Mouse (Mus musculus) adrenal gland, adult 8-10 months (tissue): ENCODE data around the gene Atp2a3. TPM values are rescaled to one million over a fixed set of nuclear protein-coding genes. Genes with fewer than 3 reads are reported as not detected.

Experiments used
- DNase-seq: peaks from one replicate; pipeline ENCODE4 v3.0.0; 2022
- total RNA-seq, 4 experiments: library from RNA; stranded (reverse); gene quantifications; 2 replicates each; pipeline ENCODE4 v1.2.4; 2022

Atp2a3 gene
- total RNA-seq: 10 to 100 TPM; 10.6 to 19.8 (median 12.4) TPM

DNA sequence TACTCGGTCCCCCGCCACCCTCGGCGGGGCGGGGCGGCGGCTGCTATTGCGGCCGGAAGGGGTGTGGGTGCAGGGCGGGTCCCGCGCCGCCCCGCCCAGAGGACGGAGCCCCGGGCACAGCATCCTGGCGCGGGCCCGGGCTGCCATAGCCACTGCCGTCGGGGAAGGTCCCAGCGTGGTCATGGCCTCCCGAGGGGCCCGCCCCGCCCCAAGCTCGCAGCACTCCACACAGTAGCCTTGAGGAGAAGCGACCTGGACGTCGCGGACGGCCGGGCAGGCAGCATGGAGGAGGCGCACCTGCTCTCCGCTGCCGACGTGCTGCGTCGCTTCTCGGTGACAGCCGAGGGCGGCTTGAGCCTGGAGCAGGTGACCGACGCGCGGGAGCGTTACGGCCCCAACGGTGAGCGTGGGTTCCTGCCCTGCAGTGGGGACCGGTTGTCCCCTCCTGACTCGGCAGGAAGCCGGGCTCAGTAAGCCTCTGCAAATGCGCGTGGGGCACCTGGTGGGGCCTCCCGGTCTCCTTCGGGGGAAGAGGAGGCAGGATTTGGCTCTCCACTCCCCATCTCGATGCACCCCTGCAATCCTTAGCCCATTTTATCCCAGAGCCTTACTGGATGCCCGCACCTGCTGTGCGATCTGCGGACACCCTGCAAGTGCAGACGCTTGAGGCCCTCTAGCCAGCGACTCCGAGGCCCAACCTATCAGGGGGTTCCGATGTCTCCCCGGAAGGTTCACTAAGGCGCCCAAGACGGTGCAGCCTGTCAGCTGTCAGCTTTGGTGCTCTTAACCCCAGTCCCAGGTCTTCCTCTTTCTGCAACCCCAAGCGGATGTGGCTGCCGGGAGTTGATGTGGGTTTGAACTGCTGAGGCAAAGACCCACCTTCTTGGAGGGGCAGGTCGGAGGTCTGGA is at the start of gene Atp2a3:
TSS of gene Atp2a3 (plus strand) at position 98 of the 909 bp plus-strand sequence.
- DNase-seq: no peak

DNA sequence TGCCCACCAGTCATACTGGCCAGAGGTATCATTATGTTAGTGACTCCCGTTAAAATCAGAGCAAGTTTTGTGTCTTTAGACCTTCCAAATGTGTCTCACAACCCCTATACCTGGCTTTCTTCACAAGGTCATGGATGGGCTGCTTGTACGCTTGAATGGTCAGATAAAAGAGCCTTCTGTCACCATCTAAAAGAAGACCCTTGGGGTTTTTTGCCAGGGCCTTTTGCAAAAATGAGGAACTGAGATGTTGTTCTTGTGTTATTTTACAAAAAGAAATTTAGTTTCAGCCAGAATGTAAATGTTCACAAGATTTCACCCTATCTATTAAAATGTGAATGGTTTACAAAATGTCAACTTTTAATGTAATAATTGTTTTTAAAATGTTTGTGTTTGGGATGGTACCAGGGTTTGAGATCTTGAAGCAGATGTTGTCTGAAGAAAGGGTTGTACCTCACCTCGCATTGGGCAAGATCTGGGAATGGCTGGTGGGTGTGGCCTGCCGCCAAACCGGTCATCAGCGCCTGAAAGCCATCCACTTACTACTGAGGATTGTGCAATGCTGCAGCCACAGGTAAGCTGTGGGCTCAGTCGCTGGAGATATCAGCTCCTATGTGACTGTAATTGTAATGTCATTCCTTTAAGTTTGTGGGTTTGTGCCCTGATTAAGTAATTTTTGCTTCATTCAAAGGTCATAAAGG is 43.5 kb upstream of the Atp2a3 start:
- no peak for DNase-seq

DNA sequence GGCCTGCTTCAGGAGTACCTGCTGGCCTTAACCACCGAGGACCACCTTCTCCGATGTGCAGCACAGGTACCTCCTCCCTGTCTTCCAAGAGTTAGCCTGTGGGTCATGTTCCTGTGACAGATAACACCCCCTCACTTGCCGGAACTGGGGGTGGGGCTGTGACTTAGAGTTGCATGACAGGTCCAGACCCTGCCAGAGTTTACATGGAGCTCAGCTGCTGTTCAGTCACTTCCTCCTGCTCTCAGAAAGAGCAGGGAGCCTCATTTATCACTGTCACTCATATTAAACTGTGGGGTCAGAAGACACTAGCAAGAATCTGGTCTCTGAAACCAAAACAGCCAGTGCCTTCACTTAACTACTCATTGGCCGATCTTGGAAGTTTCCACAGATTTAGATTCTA is 37.9 kb upstream of the Atp2a3 start:
- no peak for DNase-seq

DNA sequence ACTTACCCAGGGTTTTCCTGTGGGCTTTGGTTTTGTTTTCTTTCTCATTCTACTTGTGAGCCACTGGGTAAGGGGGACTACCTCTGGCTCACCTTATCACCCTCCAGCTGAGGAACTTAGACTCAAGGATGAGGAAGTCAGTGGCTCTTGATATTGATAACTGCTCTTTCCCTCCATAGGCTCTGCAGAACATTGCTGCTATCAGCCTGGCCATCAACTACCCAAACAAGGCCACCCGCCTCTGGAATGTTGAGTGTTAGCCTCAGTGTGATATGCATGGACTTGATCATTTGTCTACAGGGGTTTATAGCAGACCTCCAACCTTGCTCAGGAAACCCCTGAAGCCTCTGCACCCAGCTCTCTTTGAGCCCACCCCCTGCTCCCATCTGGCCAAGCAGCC is 36.5 kb upstream of the Atp2a3 start:
- DNase-seq: no peak

DNA sequence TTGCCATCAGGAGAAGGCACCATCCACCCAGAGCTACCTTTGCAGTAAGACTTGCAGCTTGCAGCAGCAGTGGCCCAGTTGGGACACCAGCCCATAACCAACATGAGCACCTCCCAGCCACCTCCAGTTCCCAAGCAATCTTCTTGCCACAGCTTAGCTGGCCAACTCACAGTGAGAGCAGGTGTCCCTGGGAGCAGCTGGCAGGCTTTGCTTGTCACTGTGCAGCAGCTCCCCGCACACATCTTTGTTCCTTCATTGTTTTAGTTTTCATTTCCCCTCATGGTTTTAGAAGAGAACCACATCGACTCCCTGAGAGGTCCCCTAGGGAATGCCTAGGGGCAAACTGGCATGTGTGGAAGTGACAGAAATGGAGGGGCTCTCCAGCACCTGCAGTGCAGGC is 35.9 kb upstream of the Atp2a3 start:
- DNase-seq: no peak

DNA sequence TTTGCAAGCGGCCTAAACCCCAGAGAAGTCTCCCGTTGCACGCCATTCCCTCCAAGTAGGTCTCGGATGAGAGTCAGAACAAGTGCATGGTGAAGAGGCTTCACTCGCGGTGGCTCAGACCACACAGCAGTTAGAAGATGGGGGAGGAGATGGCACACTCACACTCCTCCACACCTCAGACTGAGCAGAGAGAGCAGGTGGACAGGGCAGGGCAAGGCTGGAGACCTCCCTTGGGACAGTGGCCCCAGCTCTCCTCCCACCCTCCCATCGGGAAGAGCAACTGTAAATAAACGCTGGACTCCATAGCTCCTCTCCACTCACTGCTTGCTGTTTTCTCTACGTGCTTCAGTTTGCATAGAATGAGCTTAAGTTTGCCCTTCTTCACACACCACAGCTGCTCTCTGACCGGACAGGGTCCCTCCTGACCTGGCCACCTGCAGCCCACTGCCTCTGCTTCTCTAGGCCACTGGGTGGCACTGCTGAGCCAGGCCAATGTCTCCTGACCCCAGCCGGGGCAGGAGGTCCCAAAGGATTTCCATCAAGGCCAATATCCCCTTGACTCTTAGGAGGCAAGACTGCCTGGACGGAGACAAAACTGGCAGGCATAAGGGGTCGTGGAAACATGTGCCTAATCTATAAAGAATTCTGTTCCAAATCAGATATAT is 34.6 kb upstream of the Atp2a3 start:
- peak; percentile 26 for DNase-seq

DNA sequence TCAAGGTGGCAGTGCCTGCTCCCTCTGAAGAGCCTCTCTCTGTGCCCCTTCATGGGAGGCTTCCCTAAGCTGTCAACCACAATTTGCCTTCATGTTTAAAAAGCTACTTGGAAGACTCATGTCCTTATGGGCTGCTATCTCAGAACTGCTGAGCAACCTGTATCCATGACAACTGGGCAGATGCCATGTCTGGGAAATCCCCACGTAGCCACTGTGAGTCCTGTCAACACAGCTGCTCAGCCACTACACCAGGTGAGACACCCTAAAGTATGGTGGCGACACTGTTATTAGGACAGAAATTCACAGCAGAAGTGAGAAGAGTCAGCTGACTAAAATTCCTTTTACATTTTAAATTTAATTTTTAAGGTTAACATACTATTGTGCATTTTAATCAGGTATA is 32.5 kb upstream of the Atp2a3 start:
- no peak for DNase-seq

DNA sequence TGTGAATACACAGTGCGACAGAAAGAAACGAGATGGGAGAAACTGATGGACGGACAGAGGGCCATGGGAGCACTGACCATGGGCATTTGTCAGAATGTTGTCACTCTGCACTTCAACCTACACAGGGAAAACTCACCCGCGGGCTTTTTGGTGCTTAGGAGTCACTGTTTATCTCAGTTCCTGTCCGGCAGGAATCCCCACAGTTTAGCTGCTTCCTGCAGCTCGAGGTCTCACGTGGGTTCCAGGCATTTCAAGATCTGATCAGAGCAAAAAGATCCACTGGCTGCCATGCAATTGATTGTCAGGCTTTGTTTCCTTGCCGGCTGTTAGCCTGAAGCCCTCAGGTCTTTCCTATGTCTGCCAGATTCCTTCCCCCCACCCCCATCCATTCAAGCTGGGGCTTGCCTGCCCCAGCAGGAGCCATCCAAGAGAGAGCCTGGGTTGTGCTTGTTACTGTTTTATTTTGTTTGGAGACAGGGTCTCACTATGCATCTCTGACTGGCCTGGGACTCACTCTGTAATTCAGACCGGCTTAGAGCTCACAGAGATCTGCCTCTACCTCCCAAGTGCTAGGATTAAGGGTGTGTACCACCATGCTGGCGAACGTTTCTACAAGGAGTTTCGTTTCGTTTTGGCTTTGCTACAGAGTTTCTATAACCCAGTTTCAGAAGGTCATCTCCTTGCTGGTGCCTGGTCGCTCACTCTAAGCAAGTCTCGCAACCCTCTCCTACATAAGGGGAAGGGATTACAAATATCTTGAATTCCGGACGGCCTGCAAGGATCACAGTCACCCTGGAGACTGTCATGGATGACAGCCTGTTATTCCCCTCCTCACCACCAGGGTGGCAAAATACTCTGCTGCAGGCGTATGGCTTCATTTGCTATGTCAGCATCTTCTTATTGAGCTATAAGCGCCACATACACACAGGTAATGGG is 20.5 kb upstream of the Atp2a3 start:
- no peak for DNase-seq

DNA sequence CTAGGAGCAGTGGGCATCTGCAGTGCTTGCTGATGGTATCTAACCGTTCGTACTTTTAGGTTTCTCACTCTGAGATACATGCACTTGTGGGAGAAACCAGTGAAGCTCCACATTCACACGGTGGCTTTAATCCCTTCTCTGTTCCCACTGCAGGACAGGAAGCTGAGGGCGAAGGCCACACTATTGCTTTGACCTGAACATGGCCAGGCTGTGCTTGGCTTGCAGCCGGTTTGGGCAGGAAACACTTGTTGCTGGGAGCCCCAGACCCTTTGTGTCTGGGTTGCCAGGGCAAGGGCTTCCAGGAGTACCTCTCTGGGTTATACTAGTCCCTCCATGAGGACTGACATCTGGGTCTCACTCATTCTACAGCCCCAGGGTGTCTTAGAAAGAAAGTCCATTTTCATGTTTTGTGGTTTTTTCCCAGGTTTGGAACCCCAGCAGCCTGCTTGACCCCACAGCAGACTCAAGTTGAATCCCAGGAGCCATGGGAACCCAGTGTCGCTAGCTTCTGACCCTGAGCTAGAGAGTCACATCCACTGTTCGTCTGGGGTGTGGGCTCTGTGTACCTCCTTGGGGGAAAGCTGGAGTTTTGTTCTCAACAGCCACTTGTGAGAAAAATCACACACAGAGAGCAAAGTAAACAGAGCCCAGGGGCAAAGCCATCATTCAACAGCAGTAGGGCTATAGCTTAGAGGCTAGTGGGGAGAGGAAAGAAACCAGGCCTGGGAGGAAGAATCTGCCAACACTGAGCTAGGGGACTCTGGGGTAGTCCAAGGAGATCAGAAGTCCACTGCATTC is 15.8 kb upstream of the Atp2a3 start:
- no peak for DNase-seq

DNA sequence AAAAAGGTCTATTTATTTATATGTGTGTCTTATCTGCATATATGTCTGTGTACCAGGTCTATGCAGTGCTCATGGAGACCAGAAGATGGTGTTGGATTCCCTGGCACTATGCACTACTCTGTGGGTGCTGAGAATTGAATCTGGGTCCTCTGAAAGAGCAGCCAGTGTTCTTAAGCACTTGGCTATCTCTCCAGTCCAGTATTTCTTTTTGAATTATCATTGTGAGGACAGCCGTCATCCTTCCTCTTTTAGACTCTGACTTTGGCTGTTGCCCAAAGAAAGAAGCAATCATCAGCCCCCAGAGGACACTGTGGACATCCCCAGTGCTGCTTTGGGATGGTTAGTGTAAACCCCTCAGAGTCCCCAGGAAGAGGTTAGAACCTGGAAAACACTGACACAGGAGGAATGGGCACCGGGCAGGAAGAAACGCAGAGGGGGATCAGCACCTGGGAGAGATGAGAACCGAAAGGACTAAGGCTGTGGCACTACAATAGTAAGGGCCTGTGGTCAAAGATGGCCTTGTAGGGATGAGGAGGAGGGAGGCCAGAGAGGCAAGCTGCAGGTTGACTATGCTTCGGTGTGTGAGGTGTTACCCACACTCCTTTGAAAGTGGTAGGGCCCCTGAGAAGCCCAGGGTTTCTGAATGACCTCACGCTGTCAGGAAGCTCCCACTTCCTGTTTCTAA is 15.0 kb upstream of the Atp2a3 start:
- no peak for DNase-seq

DNA sequence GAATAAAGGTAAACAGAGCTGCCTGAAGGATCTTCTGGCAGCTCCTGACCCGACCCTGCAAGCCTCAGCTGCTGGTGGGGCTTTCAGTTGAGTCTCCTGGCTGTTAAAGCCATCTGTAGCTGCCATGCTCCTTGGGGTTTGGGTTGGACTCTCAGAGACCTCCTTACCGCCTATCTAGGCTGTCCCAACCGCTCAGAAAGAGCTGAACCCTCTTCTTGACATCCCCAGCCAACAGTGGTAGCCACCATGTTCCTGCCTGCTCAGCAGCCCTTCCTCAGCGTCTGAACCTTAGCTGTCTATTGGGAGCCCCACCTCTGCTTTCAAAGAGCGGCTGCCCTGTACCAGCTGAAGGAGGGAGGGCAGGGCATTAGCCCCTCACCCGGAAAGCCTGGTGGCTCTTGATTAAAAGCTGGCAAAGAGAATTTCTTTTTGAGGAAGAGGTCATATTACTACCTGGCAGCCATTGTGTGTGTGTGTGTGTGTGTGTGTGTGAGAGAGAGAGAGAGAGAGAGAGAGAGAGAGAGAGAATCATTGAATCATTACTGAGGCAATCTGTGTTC is 14.3 kb upstream of the Atp2a3 start:
- no peak for DNase-seq

DNA sequence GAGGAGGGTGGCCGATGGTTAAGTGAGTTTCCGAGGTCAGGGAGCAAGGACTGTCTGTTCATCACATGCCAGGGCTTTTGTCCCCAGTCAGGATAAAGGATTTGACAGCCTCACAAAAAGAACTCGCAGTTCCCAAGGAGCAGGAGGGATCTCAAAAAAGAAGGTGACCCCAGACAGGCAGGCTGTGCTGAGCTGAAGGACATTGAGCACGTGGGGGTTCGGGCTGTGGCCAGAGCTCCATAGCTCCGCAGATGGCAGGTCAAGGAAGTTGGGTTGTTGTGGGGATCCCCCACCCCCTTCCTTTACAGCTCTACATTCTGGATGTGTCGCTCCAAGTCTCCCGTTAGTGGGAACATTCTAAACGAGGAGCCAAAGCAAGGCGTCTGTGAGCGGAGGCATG is 13.1 kb upstream of the Atp2a3 start:
- no peak for DNase-seq

DNA sequence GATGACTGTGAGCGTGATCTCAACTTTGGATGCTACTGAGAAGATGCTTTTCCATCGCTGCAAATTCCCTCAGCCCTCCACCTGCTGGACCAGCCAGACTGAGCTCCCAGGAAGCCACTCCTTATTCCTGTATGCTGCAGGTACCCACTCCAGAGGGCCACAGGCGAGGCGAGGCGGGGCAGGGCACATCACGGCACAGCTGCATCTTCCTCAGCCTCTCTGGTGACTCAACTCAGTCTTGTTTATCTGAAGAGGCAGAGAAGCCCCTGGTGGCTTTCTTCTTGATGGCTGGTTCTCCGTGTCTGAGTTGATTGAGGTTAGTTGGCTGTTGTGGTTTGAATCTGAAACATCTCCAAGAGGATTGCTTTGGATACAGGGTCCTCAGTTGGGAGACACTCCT is 12.7 kb upstream of the Atp2a3 start:
- no peak for DNase-seq

DNA sequence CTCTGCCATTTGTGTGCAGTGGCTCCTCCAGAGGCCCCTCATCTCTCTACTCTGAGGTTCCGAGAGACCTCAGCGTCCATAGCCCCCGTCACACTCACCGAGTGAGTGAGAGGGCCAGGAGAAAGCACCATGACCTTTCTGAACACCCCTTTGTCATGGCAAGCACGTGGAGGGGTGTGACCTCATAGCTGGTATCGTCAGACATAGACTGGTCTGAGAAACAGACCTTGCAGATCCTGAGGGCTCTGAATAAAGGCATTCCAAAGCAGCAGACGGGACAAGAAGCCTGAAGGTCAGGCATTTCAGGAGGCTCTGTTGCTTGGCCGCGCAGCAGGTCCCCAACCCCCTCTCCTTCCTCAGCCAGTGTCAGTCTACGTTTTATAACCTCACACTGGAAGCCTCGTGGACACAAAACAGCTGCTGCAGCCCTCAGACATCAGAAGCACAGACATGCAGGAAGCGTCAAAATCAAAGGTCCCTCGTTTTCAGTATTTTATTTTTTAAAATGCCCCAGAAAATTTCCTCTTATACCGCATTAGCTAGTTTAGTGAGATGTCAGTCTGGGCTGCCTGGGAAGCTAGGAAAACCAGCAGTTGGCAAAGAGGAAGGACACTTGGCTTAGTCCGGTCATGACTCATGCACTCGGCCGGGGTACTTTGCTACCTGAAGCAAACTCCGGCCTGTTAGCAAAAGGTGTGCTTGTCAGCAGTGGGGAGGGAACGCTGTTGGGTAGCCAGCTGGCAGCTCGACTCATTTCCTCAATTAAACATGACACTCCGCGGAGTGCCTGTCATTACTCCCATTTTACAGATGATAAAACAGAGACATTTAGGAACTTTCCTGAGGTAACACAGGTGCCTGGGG is 9.6 kb upstream of the Atp2a3 start:
- DNase-seq: no peak

DNA sequence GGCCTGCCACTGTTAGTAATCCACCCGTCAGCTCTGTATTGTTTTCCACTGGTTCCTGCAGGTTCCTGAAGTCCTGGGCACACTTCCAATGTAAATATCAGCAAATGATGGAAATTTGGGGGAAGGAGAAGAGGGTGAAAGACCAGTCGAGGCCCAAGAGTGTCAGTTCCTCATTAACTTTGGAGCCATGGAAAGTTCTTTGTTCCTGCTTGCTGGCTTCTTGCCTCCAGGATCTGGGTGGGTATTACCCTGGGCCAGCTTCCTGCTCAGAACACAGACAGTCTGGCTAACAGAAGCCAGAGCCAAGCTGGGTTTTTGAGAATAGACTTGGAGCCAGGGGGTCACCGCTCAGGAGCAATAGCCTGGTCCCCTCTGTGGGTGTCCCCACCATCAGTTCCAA is 8.7 kb upstream of the Atp2a3 start:
- DNase-seq: no peak

DNA sequence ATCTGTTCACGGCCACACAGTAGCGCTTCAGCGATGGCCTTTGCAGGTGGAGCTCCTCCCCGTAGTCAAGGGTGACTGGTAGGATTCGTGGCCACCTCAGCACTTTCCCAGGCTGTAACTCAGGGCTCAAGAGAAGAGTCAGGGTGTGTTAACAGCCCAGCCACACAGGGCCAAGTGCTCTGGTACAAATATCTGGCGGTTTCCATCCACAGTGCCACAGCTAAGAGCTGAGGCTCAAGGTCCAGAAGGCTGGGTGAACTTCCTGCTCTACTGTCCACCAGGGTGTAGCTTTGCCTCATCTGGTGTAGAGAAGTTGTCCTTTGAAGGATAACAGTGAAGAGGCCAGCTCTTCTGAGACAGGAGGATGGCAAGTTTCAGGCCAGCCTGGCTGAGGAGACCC is 8.3 kb upstream of the Atp2a3 start:
- no peak for DNase-seq

DNA sequence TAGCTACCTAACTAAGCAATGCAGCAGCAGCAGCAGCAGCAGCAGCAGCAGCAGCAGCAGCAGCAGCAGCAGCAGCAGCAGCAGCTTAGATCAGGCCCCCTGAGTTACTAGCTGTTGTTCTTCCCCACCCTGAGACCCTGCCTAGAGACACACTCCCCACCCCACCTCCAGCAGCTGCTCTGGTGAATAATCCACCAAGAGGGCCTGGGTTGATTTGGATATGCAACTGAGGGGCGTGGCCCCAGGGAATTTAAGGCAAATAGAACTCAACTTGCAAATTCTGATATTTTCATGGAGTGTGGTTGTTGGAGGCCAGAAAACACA is 7.9 kb upstream of the Atp2a3 start:
- no peak for DNase-seq

DNA sequence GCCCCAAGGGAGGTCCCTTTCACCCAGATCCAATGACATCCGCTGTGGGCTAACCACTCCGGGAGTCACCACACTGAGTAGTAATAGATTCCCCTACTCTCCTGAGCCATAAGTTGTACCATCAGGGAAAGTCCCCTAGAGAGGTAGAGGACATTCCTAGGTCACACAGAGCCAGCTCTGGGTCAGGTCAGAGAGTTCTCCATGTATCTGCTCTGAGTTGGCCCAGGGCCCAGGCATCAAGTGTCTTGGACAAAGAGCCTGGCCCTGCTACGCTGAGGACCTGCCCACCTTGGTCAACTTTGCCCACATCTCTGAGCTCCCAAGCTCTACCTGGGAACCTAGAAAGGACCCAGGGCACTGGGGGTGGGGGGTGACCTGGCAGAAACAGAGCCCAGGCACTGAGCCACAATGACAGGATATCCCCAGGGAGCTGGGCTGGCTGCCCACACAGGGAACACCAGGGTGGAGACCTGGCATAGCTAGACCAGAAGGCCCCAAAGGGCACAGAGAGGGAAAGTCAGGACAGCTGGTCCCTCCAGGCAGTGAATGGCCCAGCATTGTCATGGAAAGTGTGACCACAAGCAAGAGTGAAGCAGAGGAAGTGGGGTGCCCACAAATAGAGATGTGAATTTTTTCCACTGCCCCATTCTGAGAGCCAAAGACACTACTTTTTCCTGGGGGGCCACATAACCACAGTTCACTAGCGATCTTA is 7.4 kb upstream of the Atp2a3 start:
- DNase-seq: peak; percentile 46

DNA sequence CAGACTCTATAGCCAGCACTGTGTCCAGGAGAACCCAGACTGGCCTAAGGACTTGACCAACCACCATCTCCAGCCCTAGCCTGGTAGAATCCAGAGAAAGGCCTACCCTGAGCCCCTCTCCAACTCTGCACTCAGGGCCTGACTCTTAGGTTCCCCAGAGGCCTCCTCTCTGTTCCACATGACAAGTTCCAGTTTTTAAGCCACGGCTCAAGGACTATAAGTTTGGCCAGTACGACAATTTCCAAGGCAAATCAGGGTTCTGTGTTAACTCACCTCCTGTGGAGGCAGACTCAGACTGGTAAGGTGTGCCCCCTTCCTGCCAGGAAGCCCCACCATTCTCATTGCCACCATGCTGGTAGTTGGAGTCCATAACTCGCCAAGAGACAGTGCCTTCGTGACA is 6.8 kb upstream of the Atp2a3 start:
- no peak for DNase-seq
